Mouse (Mus musculus) spleen, postnatal 4 days (tissue): Measurements from ENCODE around the gene Eif3g.

Source experiments
- DNase-seq, 2 experiments: peaks; one replicate each; pipeline ENCODE4 v3.0.0; 2022; ENCODE audit warnings: low spot score in 2 of 2

Eif3g gene

GRCm38 (mm10) chr9:20862225-20862624 is 36.2 kb downstream of the Eif3g start:
- DNase-seq, result no peak

DNA sequence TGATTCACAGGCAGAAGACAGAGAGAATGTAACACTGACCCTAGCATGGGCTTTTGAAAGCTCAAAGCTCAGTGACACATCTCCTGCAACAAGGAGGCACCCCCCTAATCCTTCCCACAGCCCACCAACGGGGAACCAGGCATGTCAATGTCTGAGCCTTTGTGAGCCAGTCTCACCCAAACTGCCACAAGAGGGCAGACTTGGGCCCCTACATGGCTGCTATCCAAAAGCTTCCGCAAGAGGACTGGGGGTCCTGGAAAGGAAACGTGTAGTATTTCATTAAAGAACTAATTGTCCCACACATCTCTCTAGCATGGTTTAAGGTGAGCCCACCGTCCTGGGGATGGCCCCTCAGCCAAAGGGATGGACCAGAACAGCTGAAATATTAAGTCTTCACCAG is 36.6 kb downstream of the Eif3g start:
- no peak for DNase-seq

- no peak for DNase-seq
These were observed 38.5 kb downstream of the Eif3g start for GRCm38 (mm10) chr9:20859926-20860325.

DNA sequence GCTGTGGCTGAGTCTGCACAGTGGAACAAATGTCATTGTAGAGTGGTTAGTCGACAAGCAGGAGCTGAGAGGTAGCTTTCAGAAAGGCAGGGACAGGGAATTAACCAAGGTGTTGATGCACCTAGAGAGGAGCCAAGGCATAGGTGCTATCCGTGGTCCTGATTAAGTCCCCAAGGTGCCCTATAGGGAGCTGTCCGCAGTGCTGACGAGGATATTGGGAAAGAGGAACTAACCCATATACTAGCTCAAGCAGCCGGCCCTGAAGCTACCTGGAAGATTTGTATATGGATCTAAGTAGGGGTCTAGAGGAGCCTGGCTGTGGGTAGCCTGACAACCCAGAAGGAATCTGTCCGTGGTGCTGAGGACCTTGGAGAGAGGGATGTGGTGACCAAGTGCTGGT is 41.3 kb downstream of the Eif3g start:
- peak; percentile 60 to 80 for DNase-seq

DNA sequence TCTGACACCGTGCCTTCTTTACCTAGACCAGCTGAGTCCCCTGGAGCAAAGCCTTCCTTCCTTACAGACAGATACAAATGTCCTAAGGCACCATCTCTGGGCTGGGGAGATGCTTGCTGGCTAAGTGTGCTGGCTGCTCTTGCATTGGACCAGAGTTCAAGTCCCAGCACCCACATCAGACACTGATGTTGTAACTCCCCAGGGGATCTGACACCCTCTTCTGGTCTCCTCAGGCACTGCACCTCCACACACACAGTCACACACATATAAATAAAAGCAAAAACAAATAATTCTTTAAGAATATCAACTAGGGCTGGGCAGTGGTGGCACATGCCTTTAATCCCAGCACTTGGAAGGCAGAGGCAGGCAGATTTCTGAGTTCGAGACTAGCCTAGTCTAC is 48.2 kb downstream of the Eif3g start:
- no peak for DNase-seq
